Mouse (Mus musculus) ES-Bruce4 (cell line): ENCODE measurements at regions not wholly inside any gene's neighbourhood (a gene's known extent, or its start where the extent isn't known, plus 50 kb on each side); places are given as distances from the start of the nearest gene placed in this dataset.

Source experiments
- H3K27ac ChIP-seq: 2 replicates; pipeline ENCODE4 v1.5.1; 2012; ENCODE audit warnings: low read length, inconsistent platforms; ENCODE audit not compliant: insufficient read depth
- H3K27me3 ChIP-seq: 2 replicates; pipeline ENCODE4 v1.6.1; 2012; ENCODE audit warnings: mild to moderate bottlenecking, low read length, inconsistent platforms; ENCODE audit not compliant: control insufficient read depth, poor library complexity, insufficient read depth, severe bottlenecking
- H3K36me3 ChIP-seq: 2 replicates; pipeline ENCODE4 v1.6.1; 2012; ENCODE audit warnings: inconsistent platforms, mild to moderate bottlenecking, low read length, moderate library complexity; ENCODE audit not compliant: control insufficient read depth, poor library complexity, insufficient read depth, severe bottlenecking
- H3K4me1 ChIP-seq: one replicate; pipeline ENCODE4 v1.8.1; 2011; ENCODE audit warnings: low read length; ENCODE audit not compliant: control insufficient read depth, insufficient read depth
- H3K4me3 ChIP-seq: 2 replicates; pipeline ENCODE4 v1.5.1; 2011; ENCODE audit warnings: low read depth, mild to moderate bottlenecking, low read length
- H3K9ac ChIP-seq: 2 replicates; pipeline ENCODE4 v1.6.1; 2012; ENCODE audit warnings: low read depth, mild to moderate bottlenecking, inconsistent platforms; ENCODE audit not compliant: poor library complexity, severe bottlenecking
- H3K9me3 ChIP-seq: replicated peaks from 2 replicates; pipeline ENCODE4 v1.6.1; 2012; ENCODE audit warnings: mild to moderate bottlenecking, low read length, inconsistent platforms; ENCODE audit not compliant: control insufficient read depth, poor library complexity, insufficient read depth, severe bottlenecking
- CTCF ChIP-seq: IDR thresholded peaks from one replicate; pipeline ENCODE4 v1.8.1; 2011; ENCODE audit warnings: low read depth, low read length
- EP300 ChIP-seq: IDR thresholded peaks from 2 replicates; pipeline ENCODE4 v1.6.1; 2011; ENCODE audit warnings: low read depth, low read length; ENCODE audit not compliant: insufficient read depth
- POLR2A ChIP-seq: IDR thresholded peaks from one replicate; pipeline ENCODE4 v1.8.1; 2011; ENCODE audit warnings: low read length; ENCODE audit not compliant: insufficient read depth

DNA sequence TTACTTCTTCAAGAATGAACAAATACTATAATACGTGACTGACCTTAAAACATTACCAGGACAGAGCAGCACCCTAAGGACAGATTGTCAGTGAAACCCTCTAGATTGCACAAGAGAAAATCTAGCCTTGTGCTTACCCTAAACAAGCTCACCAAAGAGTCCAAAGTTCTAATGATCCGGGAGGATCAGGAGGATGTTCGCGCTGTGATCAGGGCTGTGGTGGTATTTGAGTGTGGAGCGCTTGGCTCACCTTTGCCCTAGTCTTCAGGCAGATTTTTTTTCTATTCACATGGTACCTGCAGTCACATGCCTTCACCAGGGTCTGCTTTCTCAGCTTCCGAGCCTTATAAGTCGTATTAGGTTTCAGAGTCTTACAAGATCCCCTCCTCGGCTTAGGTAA lies 65.3 kb upstream of the Abcd3 start:
- Histone ChIP-seq H3K9ac (no peak overlapping the region), H3K4me1 (no peaks in the 10 kb centered on the region), H3K9me3 (no peaks in the 10 kb centered on the region), H3K36me3 (no peaks in the 10 kb centered on the region), H3K27ac (no peak overlapping the region), H3K4me3 (no peak overlapping the region), H3K27me3 (no peaks in the 10 kb centered on the region)
- TF ChIP-seq POLR2A: no peak
- no peak for TF ChIP-seq CTCF
- no peak for TF ChIP-seq EP300

DNA sequence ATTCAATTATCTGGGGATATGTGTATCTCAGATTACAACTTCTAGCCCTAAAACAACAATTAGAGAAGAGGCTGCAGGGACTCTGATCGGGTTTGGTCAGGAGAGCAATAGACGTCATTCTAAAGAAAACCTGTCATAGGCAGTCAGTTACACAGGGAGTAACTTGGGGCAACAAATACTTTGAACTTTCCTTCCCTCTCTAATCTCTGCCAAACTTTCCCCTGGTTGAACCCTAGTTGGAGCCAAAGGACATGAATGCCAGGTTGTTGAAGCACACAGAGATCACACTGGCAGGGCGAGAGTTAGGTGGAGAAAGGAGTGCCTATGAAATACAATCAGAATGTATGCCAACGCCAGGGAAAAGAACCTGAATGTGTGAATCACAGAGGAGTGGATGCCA lies 60.0 kb upstream of the Abcd3 start:
- no peak overlapping the region for H3K27ac ChIP-seq
- TF ChIP-seq EP300: no peak
- no peaks in the 10 kb centered on the region for H3K36me3 ChIP-seq
- no peaks in the 10 kb centered on the region for H3K4me1 ChIP-seq
- H3K27me3 ChIP-seq: no peaks in the 10 kb centered on the region
- H3K9ac ChIP-seq: no peak overlapping the region
- H3K9me3 ChIP-seq: no peaks in the 10 kb centered on the region
- no peak overlapping the region for H3K4me3 ChIP-seq

DNA sequence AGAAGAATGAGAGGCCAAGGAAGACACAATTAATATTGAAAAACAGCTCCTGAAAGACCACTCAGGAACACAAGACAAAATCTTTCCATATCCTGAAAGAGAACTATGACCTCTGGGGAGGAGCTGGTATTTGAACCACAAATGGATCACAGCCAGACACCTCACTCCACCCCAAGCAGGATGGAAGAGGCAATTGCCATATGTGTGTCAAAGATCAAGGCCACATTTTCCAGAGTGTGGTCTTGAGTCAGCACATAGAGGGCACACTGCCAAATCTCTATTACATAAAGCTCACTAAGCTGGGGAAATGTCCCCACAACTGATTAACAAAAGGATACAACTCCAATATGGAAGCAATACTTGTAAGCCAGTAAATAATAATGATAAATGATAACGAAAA lies 59.5 kb upstream of the Abcd3 start:
- Histone ChIP-seq H3K27ac (no peak overlapping the region), H3K9ac (no peak overlapping the region), H3K27me3 (no peaks in the 10 kb centered on the region), H3K4me3 (no peak overlapping the region), H3K9me3 (no peaks in the 10 kb centered on the region), H3K36me3 (no peaks in the 10 kb centered on the region), H3K4me1 (no peaks in the 10 kb centered on the region)
- TF ChIP-seq POLR2A (no peak), CTCF (no peak), EP300 (no peak)

DNA sequence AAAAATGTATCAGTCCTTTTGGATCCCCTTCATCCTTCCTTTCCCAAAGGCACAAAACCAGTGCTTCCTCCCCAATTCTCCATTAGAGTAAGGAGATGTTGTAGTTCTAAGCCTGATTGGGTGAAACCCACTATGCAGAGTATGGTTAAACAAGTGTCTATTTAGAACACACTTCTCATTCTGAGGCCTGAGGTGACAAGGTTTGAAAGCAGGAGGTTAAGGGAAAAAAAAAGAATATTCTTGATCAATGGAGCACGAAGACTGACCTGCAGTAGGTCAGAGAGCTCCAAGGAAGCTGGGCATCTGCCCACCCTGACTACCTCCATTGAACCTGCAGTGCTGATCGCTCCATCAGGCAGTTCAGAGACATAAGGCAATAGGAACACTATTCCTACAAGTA lies 58.5 kb upstream of the Abcd3 start:
- Histone ChIP-seq H3K9ac (no peak overlapping the region), H3K9me3 (no peaks in the 10 kb centered on the region), H3K4me1 (no peaks in the 10 kb centered on the region), H3K27ac (no peak overlapping the region), H3K36me3 (no peaks in the 10 kb centered on the region), H3K27me3 (no peaks in the 10 kb centered on the region), H3K4me3 (no peak overlapping the region)
- no peak for TF ChIP-seq POLR2A
- TF ChIP-seq CTCF: no peak
- TF ChIP-seq EP300: no peak

DNA sequence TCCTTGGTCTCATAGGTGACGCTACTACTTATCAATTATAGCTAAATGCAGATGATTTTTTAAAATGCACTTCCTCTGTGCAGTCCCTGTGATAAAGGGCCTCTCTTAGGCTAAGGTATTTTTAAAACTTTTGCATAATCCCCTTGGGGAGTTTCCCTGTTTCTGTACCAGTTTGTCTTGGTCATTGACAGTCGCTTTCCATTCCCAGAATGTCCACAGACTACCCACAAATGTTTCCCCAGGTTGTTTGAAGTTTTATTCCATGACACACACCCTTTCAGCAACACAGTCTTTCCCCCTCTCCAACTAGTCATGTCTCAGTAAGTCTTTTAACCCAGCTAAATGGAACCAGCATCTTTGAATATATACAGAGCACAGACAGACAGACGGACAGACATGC lies 57.6 kb upstream of the Abcd3 start:
- TF ChIP-seq EP300 (no peak), CTCF (no peak), POLR2A (no peak)
- no peak overlapping the region for H3K9ac ChIP-seq
- H3K4me3 ChIP-seq: no peak overlapping the region
- H3K9me3 ChIP-seq: no peaks in the 10 kb centered on the region
- no peak overlapping the region for H3K27ac ChIP-seq
- no peaks in the 10 kb centered on the region for H3K4me1 ChIP-seq
- H3K36me3 ChIP-seq: no peaks in the 10 kb centered on the region
- no peaks in the 10 kb centered on the region for H3K27me3 ChIP-seq

DNA sequence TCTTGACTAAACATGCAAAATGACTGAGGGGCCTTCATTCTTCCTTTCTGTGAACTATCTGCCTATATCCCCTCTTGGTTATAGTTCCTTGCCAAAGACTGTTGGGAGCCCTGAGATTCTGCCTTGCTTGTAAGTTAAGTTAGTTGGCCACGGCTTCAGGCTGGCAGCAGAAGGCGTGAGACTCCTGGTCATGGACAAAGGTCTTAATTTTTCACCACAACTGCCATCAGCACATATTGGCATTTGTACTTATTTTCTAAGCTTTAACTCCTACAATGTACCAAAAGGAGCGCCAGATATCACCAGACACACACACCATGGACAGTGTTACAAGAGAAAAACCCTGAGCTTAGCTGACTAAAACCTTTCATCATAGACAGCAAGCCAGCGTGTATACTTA lies 56.7 kb upstream of the Abcd3 start:
- no peaks in the 10 kb centered on the region for H3K4me1 ChIP-seq
- no peak overlapping the region for H3K27ac ChIP-seq
- H3K4me3 ChIP-seq: no peak overlapping the region
- TF ChIP-seq EP300: no peak
- TF ChIP-seq POLR2A: no peak
- no peak for TF ChIP-seq CTCF
- no peaks in the 10 kb centered on the region for H3K36me3 ChIP-seq
- H3K27me3 ChIP-seq: no peaks in the 10 kb centered on the region
- no peak overlapping the region for H3K9ac ChIP-seq
- H3K9me3 ChIP-seq: no peaks in the 10 kb centered on the region
